Mouse (Mus musculus) lung, adult 2 months (tissue): Measurements from ENCODE around the gene Krtap7-1.

ENCODE experiments used
- CTCF ChIP-seq: fragments of 200-500 bp; IDR thresholded peaks from 2 replicates; pipeline ENCODE4 v1.5.1; 2011; ENCODE audit warnings: mild to moderate bottlenecking, low read length, control low read depth; ENCODE audit not compliant: insufficient read depth
- POLR2A ChIP-seq: fragments of 200-500 bp; IDR thresholded peaks from 2 replicates; pipeline ENCODE4 v1.6.1; 2011; ENCODE audit warnings: low read depth, mild to moderate bottlenecking, control low read depth, low read length, borderline replicate concordance; ENCODE audit errors: extremely low read depth

DNA sequence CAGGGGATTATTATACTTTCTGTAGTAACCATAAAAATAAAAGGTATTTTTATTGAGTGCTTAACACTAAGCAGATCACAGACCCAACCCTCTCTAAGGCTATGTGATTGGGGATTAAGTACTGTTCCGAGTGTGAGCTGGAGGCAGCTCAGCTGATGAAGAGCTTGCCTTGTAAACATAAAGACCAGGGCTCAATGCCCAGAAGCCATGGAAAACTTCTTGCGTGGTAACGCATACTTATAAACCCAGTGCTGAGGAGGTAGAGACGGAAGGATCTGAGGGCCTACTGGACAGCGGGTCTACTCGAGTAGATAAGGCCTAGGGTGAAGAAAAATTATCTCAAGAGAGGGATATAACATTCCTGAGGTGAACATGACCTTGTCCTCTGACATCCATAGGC is 12.0 kb upstream of the Krtap7-1 start:
- TF ChIP-seq POLR2A (no peak), CTCF (no peak)
